Mouse (Mus musculus): ENCODE measurements at regions not wholly inside any gene's neighbourhood (a gene's known extent, or its start where the extent isn't known, plus 50 kb on each side); places are given as distances from the start of the nearest gene placed in this dataset.

DNA sequence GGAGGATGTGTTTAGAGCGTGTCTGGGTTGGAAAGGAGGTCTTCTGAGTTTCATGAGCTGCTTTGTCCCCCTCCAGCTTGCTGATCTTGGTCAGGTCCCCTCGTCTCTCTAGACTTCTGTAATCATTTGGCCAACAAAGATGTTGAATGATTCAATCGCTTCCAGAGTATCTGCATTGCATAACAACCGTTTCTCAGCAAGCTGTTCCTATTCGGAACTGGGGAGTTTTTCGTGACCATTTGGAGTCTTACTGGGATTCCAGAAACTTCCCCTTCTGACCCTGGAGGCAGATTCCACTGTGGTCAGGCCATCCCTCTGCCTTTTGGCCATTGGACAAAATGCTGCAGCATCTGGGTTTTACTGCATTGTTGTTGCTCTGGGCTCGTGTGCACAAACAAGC, 93.4 kb upstream of the Cops8 start:
- DNase-seq = no peak

DNA sequence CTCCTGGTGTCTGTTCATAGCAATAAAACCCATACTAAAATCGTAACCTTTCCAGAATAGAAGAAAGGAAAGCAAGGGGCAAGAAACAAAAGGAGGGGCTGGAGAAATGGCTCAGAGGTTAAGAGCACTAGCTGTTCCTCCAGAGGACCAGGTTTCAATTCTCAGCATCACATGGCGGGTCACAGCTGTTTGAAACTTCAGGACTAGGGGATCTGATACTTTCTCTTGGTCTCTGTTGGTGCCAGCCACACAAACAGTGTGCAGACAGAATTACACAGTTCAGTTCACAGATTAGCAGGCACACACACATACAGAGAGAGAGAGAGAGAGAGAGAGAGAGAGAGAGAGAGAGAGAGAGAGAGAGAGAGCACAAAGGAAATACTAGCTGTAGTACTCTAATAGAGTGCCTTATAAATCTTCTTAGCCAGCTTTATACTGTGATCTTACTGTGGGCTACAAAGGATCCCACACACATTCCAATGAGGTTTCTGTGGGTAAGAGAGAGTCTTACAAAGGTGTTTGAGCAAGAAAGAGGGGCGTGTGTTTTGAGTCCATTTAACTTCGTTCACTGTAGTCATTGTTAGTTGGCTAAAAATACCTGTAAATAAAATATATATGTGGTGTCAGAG, 89.2 kb upstream of the Cops8 start:
- DNase-seq = no peak

DNA sequence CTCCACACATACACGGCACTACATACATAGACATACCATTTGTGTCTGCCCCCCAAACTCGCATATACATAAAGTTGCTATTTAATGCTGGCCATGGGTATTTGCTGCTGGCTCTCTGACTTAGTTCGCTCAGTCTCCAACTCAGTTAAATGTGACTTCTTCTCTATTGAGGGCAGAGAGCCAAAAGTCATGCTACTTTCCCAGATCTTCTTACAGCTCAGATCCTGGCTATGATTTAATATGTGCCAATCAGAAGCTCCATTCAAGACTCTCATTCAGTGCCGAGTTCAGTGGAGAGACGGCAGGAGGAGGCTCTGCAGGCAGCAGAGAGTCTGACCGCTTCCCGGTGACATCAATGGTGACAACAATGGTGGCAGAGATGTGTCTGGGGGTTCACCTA, 88.6 kb upstream of the Cops8 start:
- DNase-seq = no peak

DNA sequence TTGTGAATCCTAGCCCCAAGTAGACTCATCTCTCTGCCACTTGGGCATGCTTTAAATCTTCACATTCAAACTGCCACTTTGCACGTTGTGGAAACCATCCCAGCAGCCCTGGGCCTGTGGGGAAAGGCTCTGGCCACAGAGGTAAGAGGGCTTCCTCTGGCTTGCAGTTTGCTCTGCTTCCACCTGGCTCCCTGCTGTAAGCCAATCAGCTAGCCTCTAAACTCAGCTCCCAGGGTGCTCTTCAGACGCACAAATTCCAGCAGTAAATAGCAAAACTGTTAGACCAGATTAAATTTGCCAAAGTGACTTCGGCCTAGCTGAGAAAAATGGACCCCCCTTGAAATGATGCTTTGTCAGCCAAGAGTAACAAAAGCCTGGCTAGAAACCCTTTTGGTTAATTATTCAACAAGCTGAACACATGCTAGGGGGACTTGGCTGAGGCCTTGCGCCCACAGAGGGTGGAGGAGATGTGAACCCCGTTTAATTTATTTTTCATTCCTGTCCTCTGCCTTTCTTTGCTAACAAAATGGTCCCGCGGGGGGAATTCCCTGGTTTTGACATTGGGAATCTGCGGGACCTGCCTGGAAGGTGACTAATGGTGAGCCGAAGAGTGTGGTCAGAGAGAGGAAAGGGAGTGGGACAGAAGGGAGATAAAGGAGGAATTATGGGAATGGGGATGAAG, 84.1 kb upstream of the Cops8 start:
- DNase-seq = no peak

DNA sequence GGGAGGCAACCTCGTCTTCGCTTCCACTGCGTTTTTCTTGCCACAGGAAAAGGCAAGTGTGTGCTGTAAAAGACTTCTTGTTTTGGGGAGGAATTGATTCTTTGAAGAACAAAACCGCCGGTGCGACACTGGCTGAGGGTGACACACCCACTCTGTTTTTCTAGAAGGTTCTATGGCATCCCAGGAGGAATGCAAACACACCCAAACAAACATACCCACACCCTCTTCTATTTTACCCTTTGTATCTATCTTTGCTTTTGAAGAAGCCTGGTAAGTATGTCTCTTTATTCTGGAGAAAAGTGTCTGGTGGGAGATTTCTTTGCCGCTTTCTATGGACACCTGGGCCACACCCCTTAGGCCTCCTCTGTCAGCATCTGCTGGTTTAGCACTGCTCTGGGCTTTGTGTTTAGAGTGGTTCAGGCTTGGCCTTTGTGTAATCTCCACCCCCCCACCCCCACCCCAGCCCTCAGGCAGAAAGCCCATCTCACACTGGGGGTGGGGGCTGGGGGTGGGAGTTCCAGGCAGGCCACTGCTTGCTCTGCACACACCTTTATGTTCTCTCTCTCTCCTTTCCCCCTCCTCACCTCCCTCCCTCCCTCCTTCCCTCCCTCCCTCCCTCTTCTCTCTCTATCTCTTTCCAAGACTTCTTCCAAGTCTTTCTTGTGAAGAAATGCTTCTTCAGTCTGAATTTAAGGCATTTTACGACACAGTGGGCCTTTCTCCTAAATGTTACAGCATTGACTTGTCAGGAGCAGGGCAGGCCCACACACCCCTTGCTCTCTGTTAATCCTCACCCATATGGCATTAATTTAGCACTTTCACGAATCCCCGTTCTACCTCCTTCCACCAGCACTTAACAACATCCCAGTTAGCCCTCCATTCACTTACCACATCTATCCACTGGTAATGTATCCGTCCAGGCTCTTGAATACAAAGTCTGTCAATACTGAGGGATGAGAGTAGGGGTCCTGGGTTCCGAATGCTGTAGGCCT, 83.2 kb upstream of the Cops8 start:
- no peak for DNase-seq

DNA sequence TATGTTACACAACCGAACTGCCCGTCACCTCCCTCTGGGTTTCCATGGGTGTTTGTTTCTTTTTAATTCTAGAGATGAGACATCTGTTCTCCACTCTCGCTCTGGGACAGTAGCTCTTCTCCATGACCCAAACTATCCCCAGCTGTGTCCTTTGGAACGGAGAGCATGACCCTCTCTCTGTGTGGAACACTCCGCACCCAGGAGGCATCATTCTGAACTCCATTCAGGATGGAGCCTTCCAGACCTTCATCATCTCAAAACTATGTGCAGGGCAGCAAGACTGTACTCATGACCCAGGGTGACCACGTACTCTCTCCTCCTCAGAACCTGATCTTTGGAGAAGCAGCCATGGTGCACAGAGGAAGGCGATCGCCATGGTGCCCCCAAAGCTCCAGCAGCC, 80.5 kb upstream of the Cops8 start:
- no peak for DNase-seq

DNA sequence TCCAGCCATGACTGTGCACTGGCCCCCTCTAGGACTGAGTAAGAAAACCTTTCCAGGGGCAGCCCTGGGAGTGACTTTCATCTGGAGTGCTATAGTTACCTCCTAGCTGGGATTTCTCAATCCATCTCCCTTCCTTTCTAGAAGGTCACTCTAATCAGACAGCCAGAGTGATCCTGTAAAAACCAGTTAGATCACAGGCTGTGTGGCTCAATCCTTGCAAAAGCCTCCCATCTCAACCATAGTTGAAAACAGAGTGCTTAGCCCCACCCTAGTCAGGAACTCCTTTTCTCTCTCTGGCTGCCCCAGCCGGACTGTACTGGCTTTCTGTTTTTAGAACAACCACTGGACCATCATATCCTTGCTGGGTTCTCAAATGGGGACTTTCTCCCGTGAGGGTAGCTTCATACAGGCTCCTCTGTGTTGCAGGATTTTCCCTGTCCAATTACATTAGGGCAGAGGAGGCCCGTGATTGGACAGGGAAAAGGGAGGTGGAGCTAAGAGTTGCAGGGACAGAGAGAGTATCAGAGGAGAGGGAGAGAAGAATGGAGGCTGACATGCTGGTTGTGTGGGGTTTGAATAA, 78.0 kb upstream of the Cops8 start:
- no peak for DNase-seq

DNA sequence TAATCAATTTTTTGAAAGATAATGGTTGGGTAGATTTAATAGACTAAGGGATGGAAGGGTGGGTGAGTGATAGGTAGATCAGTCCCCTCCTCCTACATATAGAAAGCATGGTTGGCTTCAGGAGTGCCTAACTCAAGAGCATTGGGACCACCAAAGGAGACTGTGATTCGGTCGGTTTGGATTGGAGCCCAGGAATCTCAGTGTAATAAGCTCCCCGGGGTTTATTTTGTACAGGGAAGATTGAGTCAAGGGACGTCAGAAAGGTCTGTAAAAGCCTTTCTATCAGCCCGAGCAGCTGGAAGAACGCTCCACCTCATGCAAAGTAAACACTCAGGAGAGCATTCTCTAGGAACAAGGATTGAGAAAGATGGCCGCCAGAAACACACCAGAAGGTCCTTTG, 76.5 kb upstream of the Cops8 start:
- DNase-seq = no peak

DNA sequence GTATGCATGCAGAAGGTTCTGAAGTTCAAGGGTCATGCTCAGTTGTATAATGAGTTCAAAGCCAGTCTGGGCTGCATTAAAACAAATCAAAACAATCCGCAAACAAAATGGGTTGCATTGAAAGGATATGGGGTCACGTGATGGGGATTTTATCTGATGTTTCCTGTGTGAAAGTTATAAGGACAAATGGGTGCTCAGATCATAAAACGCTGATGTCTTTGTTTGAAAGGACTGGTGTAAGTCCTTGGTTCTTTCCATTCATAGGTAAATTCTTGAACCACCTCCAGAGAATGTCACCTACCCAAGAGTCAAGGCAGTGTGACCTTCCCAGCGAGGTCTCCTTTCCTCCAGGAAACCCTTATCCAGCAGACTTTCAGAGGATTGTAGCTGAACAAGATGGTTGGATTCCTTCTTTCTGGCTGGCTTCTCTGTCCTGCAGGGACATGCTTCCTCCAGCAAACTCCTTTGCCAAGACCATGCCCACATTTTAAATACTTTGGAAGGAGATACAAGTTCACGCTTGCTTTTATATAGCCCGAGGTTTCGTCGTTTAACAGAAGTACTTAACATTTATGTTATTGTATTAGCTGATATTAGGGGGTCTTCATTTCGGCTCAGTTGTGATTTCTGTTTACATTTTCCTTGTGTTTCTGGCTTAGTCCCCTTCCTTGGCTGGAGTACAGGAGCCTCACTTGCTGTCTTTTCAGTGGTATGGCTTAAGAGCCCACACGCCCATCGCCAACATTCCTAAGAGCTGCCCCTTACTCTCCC, 74.6 kb upstream of the Cops8 start:
- no peak for DNase-seq

DNA sequence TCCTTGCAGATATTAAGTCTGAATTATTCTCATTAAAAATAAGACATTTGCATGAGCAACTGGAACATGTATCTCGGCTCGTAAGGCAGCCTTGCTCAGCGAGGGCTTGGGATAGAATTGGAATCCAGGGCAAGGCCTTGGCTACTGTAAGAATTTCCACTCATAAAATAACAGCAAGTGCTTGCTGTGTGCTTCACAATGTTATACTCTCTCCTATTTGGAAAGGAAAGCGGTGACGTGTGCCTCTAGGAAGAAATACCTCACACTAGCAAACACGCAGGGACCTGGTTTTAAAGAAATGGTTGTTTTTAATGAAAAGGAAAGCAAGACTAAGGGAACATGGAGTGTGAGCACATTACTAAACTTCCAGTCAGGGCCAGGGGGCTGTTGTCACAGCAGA, 69.3 kb upstream of the Cops8 start:
- DNase-seq = no peak

DNA sequence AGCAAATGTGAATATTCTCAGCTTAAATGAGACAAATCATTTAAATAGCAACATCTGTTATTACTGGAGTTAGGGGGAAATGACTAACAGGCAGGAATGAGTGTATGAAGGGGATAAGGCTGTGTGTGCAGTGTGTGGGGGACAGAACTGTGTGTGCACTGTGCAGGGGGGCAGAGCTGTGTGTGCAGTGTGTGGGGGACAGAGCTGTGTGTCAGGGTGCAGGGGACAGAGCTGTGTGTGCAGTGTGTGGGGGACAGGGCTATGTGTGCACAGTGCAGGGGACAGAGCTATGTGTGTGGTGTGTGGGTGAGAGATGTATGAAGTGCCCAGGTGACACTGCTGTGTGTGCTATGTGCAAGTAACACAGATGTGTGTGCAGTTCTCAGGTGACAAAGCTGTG, 66.7 kb upstream of the Cops8 start:
- DNase-seq = no peak

DNA sequence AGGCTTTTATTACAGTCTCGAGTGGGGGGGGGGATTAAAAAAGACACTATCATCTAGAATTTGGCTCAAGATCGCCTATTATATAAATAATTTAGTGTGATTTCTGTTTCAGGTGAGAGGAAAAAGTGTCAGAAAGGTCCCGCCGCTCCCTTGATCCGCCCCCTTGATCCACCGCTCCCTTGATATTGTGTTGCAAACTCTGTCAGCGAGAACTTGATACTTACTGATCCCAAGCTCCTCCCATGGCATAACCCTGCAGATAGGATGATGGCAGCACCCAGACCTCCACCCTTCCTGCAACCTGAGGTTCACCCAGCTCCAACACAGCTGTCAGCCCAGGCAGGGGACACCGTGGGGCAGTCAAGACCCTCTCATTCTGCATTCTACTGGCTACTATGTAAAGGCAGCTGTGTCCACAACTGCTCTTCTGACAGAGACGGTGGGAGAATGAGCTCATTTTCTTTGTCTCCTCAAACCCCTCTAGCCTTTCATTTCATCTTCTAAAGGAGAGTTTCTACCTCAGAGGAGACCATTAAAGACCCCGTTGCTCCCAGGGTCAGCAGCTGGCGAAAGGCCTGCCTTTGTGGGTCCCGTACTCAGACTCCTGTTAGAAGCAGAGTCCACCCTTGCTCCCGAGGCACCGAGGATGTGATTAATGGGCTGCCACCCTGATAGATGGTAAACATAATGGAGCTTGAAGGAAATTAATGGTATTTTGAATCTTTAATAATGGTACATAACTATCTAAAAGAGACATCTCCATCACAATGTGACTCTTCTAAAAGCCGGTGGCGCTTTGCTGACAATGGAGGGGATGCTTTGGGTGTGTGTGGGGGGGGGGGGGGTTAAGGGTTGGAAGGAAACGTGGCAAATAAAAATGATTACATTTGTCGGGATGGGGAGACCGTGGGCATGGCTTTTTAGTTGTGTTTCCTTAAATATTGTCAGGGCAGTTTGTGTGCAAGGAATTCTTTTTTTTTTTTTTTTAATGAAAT, 58.7 kb upstream of the Cops8 start:
- DNase-seq = no peak

DNA sequence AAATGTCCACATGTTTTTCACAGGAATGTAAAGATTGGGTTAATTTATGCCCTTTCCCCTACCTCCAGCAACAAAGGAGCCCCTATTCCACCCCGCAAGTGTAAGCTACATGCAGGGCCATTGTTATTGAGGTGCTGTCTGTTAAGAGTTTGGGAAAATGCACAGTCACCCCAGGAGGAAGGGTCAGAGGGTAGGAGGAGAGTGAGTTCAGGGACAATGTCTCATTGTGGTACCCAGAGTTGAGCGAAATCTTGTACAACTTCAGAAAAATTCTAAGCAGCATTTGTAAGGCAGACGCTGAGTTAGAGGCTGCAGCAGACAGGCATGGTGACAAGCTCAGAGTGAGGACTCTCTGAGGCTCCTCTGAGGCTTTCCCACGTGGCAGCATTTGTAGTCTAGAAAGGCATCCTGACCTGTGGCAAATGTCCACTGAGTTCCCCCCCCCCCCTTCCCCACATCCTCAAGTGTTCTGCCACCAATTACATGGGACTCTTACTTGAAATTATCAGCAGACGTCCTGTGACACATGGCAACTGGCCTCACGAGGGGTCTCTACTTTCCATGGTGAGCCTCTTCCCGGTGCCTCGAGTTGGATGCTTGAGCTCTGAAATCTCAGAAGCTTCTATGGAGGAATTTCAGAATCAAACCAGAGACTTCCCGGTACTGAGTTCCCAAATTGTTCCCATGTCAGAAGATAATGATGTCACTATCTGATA, 57.8 kb upstream of the Cops8 start:
- no peak for DNase-seq

DNA sequence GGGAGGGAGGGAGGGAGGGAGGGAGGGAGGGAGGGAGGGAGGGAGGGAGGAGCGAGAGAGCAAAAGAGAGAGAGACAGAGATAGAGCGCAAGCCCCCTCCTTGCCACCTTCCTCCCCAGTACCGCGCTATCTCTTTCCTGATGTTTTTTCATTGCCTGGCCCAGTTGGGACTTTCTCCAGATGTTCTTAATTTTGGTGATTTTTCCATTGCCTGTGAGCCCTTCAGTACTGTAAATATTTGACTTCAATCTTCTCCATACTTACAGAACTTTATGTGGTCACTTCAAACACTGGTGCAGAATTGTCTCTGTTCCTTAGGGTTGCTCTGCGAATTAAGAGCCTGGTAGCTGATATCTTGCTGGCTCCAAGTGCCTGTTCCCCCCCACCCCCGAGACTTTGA, 50.1 kb upstream of the Cops8 start:
- DNase-seq = no peak
